Mouse (Mus musculus) kidney, postnatal 10 days (tissue): ENCODE results near the gene Cnga4.
"Not testable (repeated sequence)": the region's sequence is repeated elsewhere in the genome, so short reads cannot be mapped to it uniquely, and the experiment has no call there.

ENCODE experiments used
- DNase-seq: peaks from one replicate; pipeline ENCODE4 v3.0.0; 2021; ENCODE audit warnings: mixed read lengths

Gene Cnga4

DNA sequence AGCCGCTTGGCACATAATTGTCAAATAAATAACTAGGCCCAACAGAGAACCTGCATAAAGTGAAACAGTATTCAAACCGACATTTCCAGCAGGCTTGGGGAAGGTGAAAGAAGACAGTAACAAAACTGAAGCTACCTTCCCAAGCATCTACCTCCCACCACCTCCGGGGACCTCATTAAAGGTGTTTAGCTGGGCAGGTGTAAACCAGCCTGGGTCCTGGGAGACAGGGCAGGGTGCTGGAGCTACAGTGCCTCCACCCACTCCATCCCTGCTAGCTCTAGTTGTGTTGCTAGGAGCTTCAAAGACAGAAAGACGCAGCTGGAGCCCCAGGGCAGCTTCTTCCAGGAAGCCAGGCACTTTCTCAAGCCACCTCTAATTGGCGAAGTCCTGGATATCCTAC, at the start of gene Cnga4:
Gene Cnga4, plus strand, starts transcription at position 301 of the 400 bp plus-strand sequence.
- DNase-seq: no peak

DNA sequence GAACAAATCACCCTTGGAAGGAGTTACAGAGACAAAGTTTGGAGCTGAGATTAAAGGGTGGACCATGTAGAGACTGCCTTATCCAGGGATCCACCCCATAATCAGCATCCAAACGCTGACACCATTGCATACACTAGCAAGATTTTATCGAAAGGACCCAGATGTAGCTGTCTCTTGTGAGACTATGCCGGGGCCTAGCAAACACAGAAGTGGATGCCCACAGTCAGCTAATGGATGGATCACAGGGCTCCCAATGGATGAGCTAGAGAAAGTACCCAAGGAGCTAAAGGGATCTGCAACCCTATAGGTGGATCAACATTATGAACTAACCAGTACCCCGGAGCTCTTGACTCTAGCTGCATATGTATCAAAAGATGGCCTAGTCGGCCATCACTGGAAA, 48.3 kb upstream of the Cnga4 start:
- not testable (repeated sequence) for DNase-seq

DNA sequence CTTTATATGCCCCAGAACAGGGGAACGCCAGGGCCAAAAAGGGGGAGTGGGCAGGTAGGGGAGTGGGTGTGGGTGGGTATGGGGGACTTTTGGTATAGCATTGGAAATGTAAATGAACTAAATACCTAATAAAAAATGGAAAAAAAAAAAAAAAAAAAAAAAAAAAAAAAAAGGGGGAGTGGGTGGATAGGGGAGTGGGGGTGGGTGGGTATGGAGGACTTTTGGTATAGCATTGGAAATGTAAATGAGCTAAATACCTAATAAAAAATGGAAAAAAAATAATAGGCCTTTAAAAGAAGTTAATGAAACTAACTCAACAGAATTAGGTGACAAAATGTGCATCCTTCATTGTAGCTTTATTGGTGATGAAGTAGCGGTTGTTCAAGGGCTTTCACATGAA, 47.9 kb upstream of the Cnga4 start:
- DNase-seq: not testable (repeated sequence)

DNA sequence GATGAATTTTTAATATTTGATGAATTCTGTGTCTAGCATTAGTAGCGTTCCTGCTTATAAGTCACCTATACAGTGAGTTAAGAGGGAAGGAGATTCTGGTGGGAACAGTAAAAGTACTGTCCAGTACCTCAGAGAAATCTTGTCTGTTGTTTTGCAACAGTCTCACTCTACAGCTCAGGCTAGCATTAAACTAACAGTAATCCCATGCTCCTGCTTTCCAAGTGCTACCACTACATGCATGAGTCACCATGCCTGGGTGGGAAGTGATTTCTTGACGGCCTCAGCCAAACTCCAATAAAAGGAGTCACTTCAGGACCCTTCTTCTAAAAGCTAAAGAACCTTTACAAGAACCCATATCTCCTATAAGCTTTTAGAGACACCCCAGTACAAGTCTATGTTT, 42.7 kb upstream of the Cnga4 start:
- no peak for DNase-seq

DNA sequence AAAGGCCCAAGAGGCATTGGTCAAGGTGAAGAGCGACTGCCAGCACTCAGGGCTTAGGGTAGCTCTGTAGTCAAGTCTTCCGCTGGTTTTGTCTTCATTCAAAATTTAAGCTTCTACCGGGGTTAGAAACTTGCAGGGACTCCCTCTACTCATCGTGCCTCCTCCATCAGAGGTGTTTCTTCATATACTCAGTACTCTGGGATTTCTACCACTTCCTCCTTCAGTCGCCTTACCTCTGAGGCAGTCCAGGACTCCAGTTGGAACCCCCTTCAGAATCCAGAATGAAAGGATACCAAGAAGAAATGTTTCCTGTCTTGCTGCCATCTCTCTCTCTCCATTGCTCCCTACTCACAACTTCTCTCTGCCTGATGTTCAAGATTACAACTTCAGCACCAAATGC, 37.1 kb upstream of the Cnga4 start:
- no peak for DNase-seq

DNA sequence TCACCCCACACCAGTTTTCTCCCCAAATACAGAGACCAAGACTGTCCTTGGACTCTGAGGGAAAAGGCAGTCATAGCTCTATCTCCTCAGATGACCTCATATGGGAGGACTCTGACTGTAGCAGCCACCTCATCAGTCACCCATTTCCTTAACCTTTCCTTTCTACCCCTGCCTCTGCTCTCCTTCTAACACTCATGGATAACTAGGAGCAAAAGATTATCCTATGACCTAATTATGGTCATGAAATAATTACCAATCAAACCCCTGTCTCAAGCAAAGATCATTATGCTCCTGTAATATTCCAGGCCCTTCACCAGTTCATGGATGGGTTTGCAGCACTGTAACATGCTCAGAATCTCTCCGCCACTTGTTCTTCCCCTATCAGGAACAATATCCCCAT, 36.4 kb upstream of the Cnga4 start, which contains the start of gene Olfr692:
Gene Olfr692, plus strand, starts transcription at position 301 of the 400 bp plus-strand sequence.
- DNase-seq: no peak

DNA sequence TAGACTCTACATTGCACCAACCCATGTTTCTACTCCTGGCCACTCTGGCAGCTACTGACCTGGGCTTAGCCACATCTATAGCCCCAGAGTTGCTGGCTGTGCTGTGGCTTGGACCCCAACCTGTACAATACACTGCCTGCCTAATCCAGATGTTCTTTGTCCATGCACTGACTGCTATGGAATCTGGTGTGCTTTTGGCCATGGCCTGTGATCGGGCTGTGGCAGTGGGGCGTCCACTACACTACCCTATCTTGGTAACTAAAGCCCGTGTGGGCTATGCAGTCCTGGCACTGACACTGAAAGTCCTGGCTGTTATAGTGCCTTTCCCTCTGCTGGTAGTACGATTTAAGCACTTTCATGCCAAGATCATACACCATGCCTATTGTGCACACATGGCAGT, 35.8 kb upstream of the Cnga4 start:
- no peak for DNase-seq

DNA sequence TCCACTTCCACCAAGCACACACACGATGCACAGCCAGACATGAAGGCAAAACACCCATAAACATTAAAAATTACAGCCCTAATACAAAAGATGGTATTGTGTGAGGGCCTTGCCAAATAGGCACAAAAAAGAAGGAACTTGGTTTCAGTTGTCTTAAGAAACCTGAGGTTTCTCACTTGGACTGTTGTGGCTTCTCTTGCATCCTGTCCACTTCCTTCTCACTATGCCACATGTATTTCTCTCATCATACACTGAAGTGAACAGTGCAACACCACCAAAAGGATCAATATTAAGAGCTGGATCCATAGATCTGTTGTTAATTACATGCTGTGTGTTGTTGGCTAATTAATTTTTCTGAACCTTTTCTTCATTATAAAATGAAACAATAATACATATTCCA, 31.5 kb upstream of the Cnga4 start:
- no peak for DNase-seq

DNA sequence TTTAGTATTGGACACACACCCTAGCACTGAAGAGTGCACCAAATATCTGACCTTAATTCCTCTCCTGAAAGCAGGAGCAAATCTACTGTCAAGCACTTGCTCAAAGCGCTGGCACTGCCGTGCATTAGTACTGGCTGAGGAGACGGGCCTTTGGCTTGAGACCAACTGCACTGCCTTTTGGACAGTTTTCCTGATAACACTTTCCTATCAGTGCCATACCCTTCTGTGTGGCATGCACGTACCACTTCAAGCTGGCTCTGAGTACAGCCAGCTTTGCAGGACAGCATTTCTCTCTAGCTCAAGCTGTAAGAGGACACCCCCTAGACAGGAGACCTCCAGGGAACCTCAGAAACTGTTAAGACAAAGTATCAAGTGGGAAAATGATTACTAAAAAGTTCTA, 30.9 kb upstream of the Cnga4 start:
- no peak for DNase-seq

DNA sequence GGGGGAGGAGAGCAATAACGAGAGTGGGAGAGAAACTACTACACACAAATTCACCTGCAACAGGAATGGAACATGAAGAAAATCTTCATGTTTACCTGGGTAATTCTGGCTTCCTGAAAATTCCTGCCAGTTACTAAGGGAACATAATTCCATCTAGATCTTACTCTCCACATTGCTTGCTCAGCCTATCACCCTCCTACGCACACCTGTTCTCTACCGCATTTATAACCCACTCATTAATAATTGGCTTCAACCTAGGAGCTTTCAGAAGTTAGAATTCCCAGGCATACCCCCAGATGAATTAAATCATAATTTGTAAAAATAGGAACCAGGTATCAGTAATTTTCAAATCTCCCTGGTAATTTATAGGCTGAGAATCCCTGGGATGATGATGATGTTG, 30.4 kb upstream of the Cnga4 start:
- no peak for DNase-seq

DNA sequence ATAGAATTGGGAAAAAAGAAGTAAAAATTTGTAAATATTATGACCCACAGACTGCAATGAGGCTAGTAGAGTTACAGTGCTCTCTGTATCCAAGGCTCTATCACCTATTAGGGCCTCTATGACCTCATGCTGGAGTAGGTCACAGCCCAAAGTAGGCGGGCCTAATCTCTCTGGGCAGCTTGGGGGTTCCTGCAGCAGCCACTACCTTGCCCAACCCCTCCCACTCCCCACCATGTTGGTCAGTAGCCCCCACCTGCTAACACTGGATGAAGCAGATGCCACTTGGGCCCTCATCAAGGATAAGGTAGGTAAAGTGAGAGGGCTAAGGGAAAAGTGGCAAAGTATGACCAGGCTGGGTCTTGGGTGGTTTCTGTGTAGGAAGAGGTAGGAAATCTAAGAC, 29.5 kb upstream of the Cnga4 start, which contains the start of gene Gm5901:
Gene Gm5901, plus strand, starts transcription at position 173 of the 400 bp plus-strand sequence.
- DNase-seq: no peak

DNA sequence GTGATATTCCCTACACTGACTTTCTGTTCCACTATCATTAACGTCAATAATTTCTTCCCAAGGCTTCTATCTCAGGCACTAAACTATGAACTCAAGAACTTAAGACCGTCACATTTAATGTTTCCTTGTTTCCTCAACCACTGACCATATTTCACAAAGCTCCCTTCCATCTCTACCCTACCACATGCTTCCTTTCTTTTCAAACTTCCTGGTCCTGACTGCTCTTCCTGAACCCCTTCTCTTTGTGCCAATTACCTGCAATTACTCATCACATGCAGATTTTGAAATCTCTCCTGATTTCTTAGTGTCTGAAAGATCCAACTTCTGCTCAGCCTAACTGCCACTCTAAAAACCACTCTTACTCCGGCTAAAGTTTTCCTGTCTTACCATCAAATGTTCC, 24.0 kb upstream of the Cnga4 start:
- no peak for DNase-seq

DNA sequence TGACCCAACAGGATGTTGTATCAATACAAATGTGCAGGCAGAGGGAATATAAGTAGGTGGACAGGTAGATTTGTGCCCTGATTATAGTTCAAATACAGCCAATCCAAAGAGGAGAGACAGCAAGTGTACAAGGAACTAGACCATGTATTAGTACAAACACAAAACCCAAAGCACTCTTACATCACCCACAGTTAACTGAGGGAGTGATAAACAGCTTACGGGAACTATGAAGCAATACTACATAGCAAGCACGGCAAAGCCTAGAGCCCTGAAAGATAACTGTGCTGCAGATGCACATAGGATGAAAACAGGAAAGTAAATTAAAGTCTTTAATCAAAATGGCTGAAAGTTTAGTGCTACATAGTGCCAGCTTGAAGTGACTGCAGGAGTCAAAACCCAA, 16.7 kb upstream of the Cnga4 start:
- DNase-seq: no peak

DNA sequence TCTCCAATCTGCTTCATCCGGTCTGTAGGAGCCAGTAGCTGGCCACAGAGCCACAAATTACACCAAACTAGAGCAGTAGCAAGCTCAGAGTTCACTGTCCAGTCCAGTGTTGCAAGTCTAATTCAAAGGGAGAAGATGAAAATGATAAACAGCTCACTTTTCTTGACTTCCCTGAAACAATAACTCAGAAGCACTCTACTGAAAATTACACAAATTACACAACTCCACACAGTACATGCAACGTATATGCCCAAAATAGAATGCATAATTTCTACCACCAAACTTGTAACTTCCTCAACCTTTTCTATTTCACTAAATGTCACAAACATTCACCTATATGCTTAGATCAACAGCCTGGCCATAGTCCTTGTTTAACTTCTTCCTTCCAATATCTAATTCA, 14.1 kb upstream of the Cnga4 start:
- DNase-seq: no peak

DNA sequence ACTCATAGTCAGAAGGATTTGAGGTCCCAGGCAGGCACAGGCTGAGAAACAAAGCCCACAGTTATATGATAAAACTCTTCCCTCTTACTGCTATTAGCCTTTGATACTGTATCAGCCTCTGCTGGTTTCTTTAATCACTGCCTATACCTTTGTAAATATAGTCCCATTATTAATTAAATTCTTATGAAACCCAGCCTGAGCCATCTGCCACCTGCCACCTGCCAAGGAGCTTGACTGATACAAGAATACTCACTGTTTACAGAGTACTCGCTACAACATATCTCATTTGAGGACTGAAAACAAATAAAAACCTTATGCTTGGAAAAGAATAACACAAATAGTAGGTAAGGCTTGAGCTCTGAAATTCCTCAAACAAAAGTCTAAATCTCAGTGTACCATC, 9.8 kb upstream of the Cnga4 start:
- no peak for DNase-seq

DNA sequence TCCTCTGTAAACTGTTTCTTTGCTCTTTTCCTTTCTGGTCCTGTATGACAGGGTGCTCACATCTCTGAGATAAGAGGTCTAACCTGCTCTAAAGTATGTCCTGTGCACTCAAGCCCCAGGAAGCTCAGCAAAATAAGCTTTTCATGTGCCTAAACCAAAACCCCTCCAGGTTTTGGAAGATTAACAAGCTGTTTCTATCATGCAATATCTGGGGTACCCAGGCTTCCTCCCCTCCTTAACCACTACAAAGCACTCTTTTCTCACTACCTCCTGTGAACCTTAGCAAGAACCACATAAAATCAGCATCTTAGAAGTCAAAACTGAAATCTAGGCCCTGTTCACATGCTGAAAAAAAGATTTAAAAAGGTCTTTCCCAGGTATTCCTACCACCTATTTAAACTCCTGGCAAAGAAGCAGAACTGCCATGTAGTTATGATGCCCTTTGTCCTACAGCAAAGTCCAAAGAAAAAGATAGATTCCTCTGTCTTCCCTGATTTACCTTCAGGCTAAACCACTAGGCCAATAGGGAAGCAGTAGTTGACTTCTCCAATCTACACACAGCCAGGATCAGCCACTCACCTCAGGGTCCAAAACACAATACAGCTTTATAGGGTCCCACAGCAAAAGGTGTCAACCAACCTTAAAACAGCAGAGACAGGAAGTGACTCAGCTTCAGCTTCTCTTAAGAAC, 9.1 kb upstream of the Cnga4 start:
- no peak for DNase-seq

DNA sequence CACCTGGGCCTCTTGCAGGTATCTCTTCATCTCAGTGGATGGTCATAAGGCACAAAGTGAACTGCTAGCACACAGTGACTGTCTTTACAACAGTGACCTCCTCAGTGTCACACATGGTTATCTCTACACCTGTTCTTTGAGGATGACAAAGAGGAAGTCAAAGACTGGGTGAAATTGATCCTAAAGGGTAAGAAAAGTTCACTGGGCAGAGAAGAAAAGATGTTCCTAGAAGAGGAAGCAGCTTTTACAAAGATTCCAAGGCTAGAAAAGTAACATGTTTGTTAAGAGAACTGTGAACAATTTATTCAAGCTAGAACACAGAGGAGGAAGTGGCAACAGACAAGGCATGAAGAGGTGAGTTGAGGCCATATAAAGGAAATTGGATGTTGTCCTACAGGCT, 8.2 kb upstream of the Cnga4 start:
- no peak for DNase-seq

DNA sequence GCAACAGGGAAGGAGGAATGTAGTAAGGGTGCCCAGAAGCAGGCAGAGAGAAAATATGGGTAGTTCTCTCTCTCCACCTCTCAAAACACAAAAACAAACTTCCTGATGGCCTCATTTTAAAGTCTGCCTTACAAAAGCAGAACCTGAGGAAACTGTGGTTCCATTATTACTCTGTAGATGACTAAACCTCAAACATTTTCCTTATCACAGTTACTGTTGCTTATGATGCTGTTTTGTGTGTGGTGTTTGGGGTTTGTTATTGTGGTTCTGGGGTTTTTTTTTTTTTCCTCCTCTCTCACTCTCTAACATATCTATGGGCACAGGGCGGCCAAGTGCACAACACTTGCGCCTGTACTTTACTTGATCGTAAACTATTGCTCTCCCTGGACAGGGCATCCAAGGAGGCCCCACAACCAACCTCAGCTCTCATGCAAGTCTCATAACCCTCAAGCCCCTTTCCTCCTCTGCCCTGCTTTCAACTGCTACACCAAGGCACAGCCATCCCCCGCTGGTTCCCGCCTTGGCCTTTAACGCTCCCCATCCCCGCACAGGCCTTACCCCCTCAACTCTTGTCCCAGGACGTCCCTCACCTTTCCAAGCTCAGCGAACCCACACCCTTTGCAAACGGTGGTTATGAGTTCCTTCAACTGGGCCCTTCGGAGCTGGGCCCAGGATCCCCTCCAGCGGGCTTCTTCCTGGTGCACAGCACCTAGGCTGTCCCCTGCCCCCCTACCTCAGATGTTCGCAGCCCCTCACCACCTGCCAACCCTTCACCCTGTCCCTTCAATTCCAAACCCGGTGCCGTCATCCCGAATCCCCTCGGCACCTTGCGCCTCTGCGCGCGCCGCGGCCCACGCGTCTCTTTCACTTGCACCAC, 5.1 kb upstream of the Cnga4 start:
- DNase-seq: no peak

DNA sequence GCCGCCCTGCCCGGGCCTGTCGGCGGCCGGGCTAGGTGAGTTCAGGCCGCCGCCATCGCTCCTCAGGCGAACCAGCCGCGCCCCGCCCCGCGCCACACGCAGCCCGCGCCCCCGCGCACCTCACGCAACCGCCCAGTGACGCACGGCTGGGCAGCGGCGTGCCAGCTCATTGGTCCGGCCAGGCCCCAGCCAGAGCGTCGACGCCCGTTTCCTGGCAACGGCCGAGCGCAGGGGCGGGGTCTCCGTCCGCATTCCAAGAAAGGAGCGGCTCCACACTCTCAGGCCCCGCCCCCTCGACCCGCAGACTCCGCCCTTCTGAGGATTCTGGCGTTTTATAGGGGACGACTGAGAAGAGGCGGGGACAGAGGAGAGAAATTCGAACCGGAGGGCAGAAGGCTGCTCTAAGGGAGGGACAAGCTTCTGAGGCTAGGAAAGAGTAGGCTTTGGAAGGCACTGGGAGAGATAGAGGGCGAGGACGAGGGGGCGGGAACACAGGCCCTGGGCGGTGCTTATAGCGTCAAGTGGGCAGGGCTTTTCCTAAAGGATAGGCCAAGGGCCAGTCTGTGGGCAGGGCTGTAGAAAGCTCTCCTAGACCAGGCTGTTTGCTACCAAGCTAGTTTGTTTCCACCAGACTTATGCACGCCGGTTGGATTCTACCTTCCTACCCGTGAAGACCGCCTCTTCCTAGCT, 4.3 kb upstream of the Cnga4 start, which contains the start of gene Fam160a2:
Gene Fam160a2, minus strand, starts transcription at position 120 of the 690 bp plus-strand sequence.
- DNase-seq: peak; percentile 100

DNA sequence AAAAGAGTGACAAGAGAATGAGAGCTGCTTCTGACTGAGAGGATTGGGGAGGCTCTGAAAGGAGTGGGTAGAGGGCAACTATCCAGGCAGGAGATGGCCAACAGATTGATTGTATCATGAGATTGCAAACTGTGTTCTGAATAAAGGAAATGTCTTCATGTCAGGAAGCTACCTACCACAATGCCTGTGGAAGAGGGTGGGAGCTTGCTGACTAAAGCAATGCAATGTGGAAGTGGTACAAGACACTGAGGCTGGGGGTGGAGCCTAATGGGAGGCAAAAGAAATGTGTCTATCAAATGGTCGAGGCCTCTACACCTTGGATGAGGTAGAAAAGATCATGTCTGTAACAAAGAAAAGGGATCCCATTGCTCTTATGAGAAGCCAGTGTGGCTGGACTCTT, 2.0 kb downstream of the Cnga4 start:
- no peak for DNase-seq

DNA sequence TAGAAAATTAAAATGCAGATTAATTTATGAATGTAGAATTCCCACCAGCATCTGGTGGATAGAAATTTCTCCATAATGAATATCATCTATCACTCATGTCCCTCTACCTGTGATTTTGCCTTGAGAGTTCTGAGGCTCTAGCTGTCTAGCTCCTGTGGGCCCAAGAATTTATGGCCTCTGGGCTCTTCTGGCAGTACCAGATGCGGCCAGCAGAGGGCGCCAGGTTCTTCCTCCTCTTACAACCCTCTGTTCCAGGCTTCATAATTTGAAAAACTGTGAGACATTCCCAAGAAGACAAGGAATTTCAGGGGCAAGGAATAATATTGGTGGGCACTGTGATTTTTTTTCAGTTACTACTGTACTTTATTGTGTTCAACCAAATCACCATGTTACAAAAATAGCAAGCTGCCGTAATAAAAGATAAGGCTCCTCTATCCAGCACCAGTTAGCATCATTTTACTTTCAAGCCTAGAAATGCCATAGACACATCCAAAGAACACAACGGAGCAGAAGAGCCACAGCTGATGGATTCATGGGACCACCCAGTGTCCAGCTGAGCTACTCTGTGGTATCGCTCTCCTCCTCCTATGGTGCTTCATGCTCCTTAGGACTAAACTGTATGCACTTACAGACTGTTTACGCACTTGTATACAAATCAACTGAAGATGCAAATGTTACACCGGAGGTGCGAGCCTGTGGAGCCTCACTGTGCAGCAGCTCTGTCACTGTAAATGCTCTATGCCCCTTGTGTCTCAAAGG, 7.7 kb downstream of the Cnga4 start:
- DNase-seq: peak; percentile 88

DNA sequence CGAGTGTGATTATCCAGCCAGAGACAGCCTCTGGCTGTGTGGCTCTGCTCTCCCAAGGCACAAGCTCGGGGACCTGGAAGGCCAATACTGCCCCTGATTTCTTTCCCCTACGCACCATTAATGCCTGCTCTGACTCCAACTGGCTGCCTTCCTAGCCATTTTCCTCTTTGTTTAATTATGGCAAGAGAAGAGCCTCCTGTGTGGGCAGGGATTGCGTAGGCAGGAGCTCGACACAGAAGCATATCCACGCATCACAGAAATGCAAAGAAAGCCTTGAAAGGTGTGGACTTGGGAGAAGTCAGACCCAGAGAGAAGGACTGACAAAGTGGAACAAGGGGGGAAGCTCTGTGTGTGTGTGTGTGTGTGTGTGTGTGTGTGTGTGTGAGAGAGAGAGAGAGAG, 10.0 kb downstream of the Cnga4 start:
- DNase-seq: no peak

DNA sequence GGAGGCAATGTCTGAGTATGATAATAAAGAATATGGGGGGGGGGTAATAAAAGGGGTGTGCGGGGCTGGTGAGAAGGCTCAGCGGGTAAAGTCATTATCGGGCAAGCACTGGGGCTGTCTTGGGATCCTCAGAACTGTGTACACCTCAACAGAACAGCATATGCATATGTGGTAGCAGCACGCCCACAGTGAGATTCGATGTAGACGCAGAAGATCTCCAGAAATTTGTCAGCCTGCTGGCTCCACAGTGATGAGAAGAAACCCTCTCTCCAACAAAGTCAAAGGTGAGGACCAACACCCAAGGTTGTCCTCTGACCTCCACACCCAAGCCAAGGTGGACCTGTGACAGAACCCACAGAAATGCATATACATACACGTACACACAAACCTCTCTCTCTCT, 12.2 kb downstream of the Cnga4 start:
- no peak for DNase-seq
